Mouse (Mus musculus) hindbrain, embryonic 16.5 days (tissue): ENCODE measurements around the gene Nup107. TPM values are rescaled to one million over a fixed set of nuclear protein-coding genes. Genes with fewer than 3 reads are reported as not detected.

Experiments
- polyA plus RNA-seq: library from polyadenylated mRNA; unstranded; fragments of >200 nt; fragmentation: Nextera tagmentation; extraction: Ambion mirVana; gene quantifications from 2 replicates; pipeline ENCODE4 v1.2.1, GENCODE M21; 2015

Gene Nup107
- polyA plus RNA-seq, 1 experiment from 2014 or later = 32.0 TPM

Other genes starting within 250 kb of the Nup107 start
- gene Cpm, start 163.2 kb downstream of the Nup107 start, polyA plus RNA-seq = 2.7 and 3.9 TPM in 2 replicates
- gene Mdm2, start 81.9 kb downstream of the Nup107 start, polyA plus RNA-seq = 40.0 and 50.1 TPM in 2 replicates
- 27.7 and 31.5 TPM in 2 replicates for gene Slc35e3, start 46.3 kb downstream of the Nup107 start, polyA plus RNA-seq
- gene Rap1b, start 53.3 kb upstream of the Nup107 start, polyA plus RNA-seq = 161 and 169 TPM in 2 replicates